Mouse (Mus musculus) spleen, adult 2 months (tissue): ENCODE data around the gene Zbtb42.

ENCODE experiments used
- CTCF ChIP-seq: fragments of 200-500 bp; IDR thresholded peaks from 2 replicates; pipeline ENCODE4 v1.5.1; 2011; ENCODE audit warnings: mild to moderate bottlenecking, inconsistent platforms; ENCODE audit not compliant: insufficient read depth, insufficient read length, insufficient replicate concordance; ENCODE audit errors: extremely low read depth
- POLR2A ChIP-seq: fragments of 200-500 bp; IDR thresholded peaks from 2 replicates; pipeline ENCODE4 v1.6.1; 2011; ENCODE audit warnings: low read depth, low read length, inconsistent platforms

DNA sequence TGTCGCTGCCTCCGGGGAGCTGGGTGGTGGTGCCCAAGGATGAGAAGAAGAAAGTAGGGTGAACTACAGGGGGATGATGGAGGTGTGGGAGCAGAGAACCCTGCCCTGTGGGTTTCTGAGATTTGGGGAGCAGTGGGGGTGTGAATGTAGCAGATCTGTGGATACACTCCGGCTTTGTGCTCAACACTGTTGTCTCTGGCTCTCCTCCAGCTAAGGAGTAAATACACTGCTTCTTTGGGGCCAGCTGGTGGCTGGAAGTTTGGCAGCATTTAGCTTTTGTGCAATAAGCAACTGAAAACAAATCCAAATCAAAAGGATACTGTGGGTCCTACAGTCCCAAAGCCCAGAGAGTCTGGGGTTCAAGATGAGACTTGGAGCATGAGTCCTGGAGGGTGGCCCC is 35.4 kb downstream of the Zbtb42 start:
- TF ChIP-seq POLR2A (no peak), CTCF (no peak)
